Mouse (Mus musculus) lung, adult 2 months (tissue): ENCODE measurements at regions not wholly inside any gene's neighbourhood (a gene's known extent, or its start where the extent isn't known, plus 50 kb on each side); places are given as distances from the start of the nearest gene placed in this dataset.

ENCODE experiments used
- DNase-seq: peaks from one replicate; pipeline ENCODE4 v3.0.0; 2022
- H3K4me1 ChIP-seq: fragments of 200-500 bp; 2 replicates; pipeline ENCODE4 v1.6.1; 2011; ENCODE audit warnings: low read length; ENCODE audit not compliant: control insufficient read depth, insufficient read depth
- H3K4me3 ChIP-seq: fragments of 200-500 bp; replicated peaks from 2 replicates; pipeline ENCODE3; 2011; ENCODE audit warnings: low read depth, mild to moderate bottlenecking, control low read depth, low read length; ENCODE audit errors: extremely low read depth
- CTCF ChIP-seq: fragments of 200-500 bp; IDR thresholded peaks from 2 replicates; pipeline ENCODE4 v1.5.1; 2011; ENCODE audit warnings: mild to moderate bottlenecking, low read length, control low read depth; ENCODE audit not compliant: insufficient read depth
- POLR2A ChIP-seq: fragments of 200-500 bp; IDR thresholded peaks from 2 replicates; pipeline ENCODE4 v1.6.1; 2011; ENCODE audit warnings: low read depth, mild to moderate bottlenecking, control low read depth, low read length, borderline replicate concordance; ENCODE audit errors: extremely low read depth
- WGBS: fragments of 180-500 bp; shearing (Covaris S2); methylation state at CpG from one replicate; pipeline ENCODE4 v1.1.7; 2018; 5-methylcytosine and 5-hydroxymethylcytosine counted together

DNA sequence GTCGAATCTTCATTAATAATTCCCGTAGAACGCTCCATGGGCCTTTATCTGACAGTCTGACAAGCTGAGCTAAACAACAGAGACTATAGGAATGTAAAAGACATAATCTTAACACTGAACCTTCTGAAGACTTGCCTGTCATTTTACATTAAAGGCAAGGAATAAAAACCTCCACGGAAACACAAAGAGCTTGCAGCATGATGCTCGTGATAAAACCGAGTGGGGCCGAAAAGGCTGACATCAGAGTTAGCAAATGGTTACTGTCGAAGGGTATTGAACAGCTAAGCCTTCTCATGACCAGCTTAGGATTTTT lies 166.0 kb downstream of the Icos start:
- Histone ChIP-seq H3K4me3 (no peak overlapping the region), H3K4me1 (peaks cover 3% of the 10 kb centered on the region; the same call in 1 of the 2 replicates)
- DNase-seq, result no peak
- TF ChIP-seq POLR2A, result no peak
- no peak for TF ChIP-seq CTCF
- 63% methylated on average over 8 of the region's 8 CpGs for WGBS

GRCm38 (mm10) chr1:61145013-61145412 lies 167.3 kb downstream of the Icos start:
- TF ChIP-seq POLR2A (no peak), CTCF (no peak)
- no peak overlapping the region for H3K4me3 ChIP-seq
- DNase-seq, result no peak
- peaks cover 3% of the 10 kb centered on the region; the same call in 1 of the 2 replicates for H3K4me1 ChIP-seq
- 52% methylated on average over 4 of the region's 4 CpGs for WGBS

- H3K4me3 ChIP-seq, result no peak overlapping the region
- peaks cover 3% of the 10 kb centered on the region; the same call in 1 of the 2 replicates for H3K4me1 ChIP-seq
- 68% methylated on average over 7 of the region's 7 CpGs for WGBS
- TF ChIP-seq POLR2A (no peak), CTCF (no peak)
- no peak for DNase-seq
Observed at GRCm38 (mm10) chr1:61145572-61145971, 167.8 kb downstream of the Icos start.

DNA sequence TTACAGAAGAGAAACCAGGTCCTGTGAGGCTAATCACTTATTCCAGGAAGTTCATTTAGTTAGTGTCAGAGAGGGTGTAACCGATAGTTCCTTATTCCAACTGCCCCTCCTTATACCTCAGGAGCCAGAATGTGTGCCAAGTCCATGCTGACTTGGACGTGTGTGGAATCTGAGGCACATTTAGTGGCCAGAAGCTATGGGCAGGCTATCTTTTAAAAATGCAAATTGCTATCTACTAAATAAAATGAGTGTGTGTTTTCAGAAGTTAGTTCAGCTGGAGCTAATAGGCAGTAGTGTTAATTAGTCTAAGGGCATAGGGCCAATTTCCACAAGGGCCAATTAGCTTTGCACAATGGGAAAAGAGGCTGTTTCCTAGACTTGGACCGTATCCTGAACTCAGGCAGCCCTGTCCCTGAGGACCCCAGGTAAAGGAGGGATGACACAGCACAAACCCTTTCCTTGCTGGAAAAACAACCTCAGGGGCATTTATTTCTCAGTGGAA lies 168.5 kb downstream of the Icos start:
- H3K4me3 ChIP-seq, result no peak overlapping the region
- no peak for DNase-seq
- H3K4me1 ChIP-seq, result peaks cover 3% of the 10 kb centered on the region; the same call in 1 of the 2 replicates
- TF ChIP-seq POLR2A (no peak), CTCF (no peak)
- 34% methylated on average over 3 of the region's 3 CpGs for WGBS

DNA sequence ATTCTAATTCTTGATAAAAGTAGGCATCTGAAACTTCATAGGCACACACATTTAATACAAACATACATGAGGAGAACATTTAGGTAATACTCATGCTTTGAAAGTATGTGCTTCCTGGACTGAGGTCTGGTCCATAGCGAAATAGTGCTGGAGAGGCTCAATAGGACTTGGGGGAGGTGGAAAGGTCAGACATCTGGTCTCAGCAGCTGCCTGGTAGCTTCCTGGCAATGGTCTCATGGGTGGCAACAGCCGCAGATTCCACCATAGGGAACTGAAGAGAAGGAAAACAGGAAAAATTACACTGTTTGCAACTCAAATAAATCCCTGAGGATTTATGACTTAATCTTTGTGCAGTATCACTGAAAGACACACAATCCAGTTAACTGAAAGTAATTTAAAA lies 174.0 kb downstream of the Icos start:
- no peak overlapping the region for H3K4me3 ChIP-seq
- 50% methylated on average over 2 of the region's 2 CpGs for WGBS
- no peaks in the 10 kb centered on the region for H3K4me1 ChIP-seq
- no peak for DNase-seq
- no peak for TF ChIP-seq CTCF
- no peak for TF ChIP-seq POLR2A

DNA sequence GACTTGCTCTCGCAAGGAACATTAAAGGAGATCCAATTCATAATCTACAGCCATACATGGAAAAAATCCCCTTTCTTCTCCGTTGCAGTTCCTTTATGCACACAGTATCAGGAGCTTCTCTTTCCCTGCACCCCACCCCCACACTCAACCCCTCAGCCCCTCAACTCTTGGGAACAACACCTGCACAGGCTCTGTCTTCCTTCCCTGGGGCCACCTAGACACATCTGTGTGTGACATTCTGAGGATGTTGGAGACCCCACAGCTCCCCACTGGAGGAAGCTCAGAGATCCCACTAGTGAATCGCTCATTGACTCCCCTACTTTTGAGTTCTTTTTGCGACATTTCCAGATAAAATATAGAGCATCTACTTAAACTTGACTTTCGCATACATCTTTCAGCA lies 174.4 kb downstream of the Icos start:
- H3K4me3 ChIP-seq, result no peak overlapping the region
- 83% methylated on average over 5 of the region's 5 CpGs for WGBS
- DNase-seq, result no peak
- TF ChIP-seq CTCF (no peak), POLR2A (no peak)
- H3K4me1 ChIP-seq, result no peaks in the 10 kb centered on the region

- no peaks in the 10 kb centered on the region for H3K4me1 ChIP-seq
- WGBS, result 89% methylated on average over 3 of the region's 3 CpGs
- no peak for DNase-seq
- TF ChIP-seq CTCF, result no peak
- TF ChIP-seq POLR2A, result no peak
- H3K4me3 ChIP-seq, result no peak overlapping the region
Observed at GRCm38 (mm10) chr1:61154216-61154615, 176.5 kb downstream of the Icos start.

GRCm38 (mm10) chr1:61157271-61157670 lies 179.5 kb downstream of the Icos start:
- 62% methylated on average over 4 of the region's 4 CpGs for WGBS
- no peak for DNase-seq

DNA sequence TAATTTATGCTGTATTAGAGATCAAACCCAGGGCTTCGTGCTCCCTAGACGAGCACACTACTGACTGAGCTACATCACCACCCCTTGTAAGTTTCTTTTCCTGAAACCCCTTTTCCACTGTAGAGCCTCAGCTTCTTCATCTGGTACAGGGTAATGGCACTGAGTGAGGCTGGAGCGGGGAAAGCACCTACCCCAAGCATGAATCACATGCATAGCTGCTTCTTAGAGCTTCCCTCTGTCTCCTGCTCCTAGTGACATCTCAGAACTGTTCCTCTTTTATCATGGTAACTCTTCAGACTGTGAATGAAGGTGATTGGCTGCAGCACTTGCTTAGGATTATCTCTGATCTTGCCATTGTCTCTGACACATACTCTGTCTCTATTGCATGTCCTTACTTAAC lies 182.8 kb downstream of the Icos start:
- WGBS, result 85% methylated on average over 3 of the region's 3 CpGs
- no peak for TF ChIP-seq CTCF
- TF ChIP-seq POLR2A, result no peak
- Histone ChIP-seq H3K4me1 (no peaks in the 10 kb centered on the region), H3K4me3 (no peak overlapping the region)
- no peak for DNase-seq

More at GRCm38 (mm10) chr1:61157271-61157670, 179.5 kb downstream of the Icos start:
- no peaks in the 10 kb centered on the region for H3K4me1 ChIP-seq
- TF ChIP-seq CTCF, result no peak
- no peak for TF ChIP-seq POLR2A
- H3K4me3 ChIP-seq, result no peak overlapping the region

DNA sequence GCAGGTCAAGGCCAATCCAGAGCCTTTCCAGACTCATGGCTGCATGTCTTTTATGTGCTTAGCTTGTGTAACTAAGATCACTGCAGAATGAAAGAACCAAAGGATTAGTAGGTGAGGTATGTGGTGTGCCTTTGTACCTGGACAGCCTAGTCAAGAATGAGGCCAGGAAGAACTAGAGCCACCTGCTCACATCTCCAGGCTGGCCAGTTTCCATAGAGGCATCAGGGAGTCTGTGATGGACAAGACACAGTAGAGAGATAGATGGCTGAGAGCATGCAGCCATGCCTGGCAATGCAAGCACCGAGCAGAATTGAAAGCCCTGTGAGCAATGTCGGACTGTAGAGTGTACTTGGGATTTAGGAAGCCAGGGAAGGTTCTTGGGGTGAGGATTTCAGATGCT lies 186.5 kb downstream of the Icos start:
- no peaks in the 10 kb centered on the region for H3K4me1 ChIP-seq
- no peak overlapping the region for H3K4me3 ChIP-seq
- no peak for DNase-seq
- WGBS, result 95% methylated on average over 2 of the region's 2 CpGs
- no peak for TF ChIP-seq POLR2A
- no peak for TF ChIP-seq CTCF

DNA sequence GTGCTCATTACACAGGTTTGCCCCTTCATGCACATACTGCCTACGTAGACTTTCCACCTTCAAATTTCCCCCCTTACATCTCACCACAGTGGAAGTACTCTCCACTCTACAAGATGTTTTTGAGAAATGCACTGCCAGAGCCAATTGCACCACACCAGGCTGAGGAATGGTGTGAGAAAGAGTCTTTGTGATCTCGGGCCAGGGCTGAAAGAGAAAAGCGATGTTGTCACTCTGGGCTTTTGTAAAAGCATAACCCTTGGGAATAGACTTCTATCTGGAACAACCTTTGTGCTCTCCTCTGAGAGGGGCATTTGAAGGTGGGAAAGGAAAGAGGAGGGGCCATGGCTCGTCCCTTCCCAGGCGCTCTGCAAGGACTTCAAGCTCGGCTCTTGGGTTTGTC lies 194.2 kb downstream of the Icos start:
- no peak for DNase-seq
- Histone ChIP-seq H3K4me3 (no peak overlapping the region), H3K4me1 (no peaks in the 10 kb centered on the region)
- 59% methylated on average over 6 of the region's 6 CpGs for WGBS
- TF ChIP-seq POLR2A (no peak), CTCF (no peak)
